Mouse (Mus musculus) ES-Bruce4 (cell line): ENCODE results near the gene Hoxa3. TPM values are rescaled to one million over a fixed set of nuclear protein-coding genes. Genes with fewer than 3 reads are reported as not detected.

Experiments used
- H3K27ac ChIP-seq: 2 replicates; pipeline ENCODE4 v1.5.1; 2012; ENCODE audit warnings: low read length, inconsistent platforms; ENCODE audit not compliant: insufficient read depth
- H3K27me3 ChIP-seq: 2 replicates; pipeline ENCODE4 v1.6.1; 2012; ENCODE audit warnings: mild to moderate bottlenecking, low read length, inconsistent platforms; ENCODE audit not compliant: control insufficient read depth, poor library complexity, insufficient read depth, severe bottlenecking
- H3K36me3 ChIP-seq: 2 replicates; pipeline ENCODE4 v1.6.1; 2012; ENCODE audit warnings: inconsistent platforms, mild to moderate bottlenecking, low read length, moderate library complexity; ENCODE audit not compliant: control insufficient read depth, poor library complexity, insufficient read depth, severe bottlenecking
- H3K4me1 ChIP-seq: one replicate; pipeline ENCODE4 v1.8.1; 2011; ENCODE audit warnings: low read length; ENCODE audit not compliant: control insufficient read depth, insufficient read depth
- H3K4me3 ChIP-seq: 2 replicates; pipeline ENCODE4 v1.5.1; 2011; ENCODE audit warnings: low read depth, mild to moderate bottlenecking, low read length
- H3K9ac ChIP-seq: 2 replicates; pipeline ENCODE4 v1.6.1; 2012; ENCODE audit warnings: low read depth, mild to moderate bottlenecking, inconsistent platforms; ENCODE audit not compliant: poor library complexity, severe bottlenecking
- H3K9me3 ChIP-seq: replicated peaks from 2 replicates; pipeline ENCODE4 v1.6.1; 2012; ENCODE audit warnings: mild to moderate bottlenecking, low read length, inconsistent platforms; ENCODE audit not compliant: control insufficient read depth, poor library complexity, insufficient read depth, severe bottlenecking
- CTCF ChIP-seq: IDR thresholded peaks from one replicate; pipeline ENCODE4 v1.8.1; 2011; ENCODE audit warnings: low read depth, low read length
- EP300 ChIP-seq: IDR thresholded peaks from 2 replicates; pipeline ENCODE4 v1.6.1; 2011; ENCODE audit warnings: low read depth, low read length; ENCODE audit not compliant: insufficient read depth
- POLR2A ChIP-seq: IDR thresholded peaks from one replicate; pipeline ENCODE4 v1.8.1; 2011; ENCODE audit warnings: low read length; ENCODE audit not compliant: insufficient read depth
- polyA plus RNA-seq: library from polyadenylated mRNA; stranded (reverse); fragments of >200 nt; gene quantifications from 2 replicates; pipeline ENCODE4 v1.2.4, GENCODE M21; 2011; ENCODE audit warnings: low read depth; ENCODE audit not compliant: missing spikeins, insufficient read depth, insufficient read length

The Hoxa3 gene
- polyA plus RNA-seq, 1 experiment, result 0.25 TPM

GRCm38 (mm10) chr6:52228475-52229465 lies 15.6 kb upstream of the Hoxa3 start:
- H3K9me3 ChIP-seq, result no peaks in the 10 kb centered on the region
- H3K27ac ChIP-seq, result no peak overlapping the region
- no peaks in the 10 kb centered on the region for H3K4me1 ChIP-seq
- no peak for TF ChIP-seq EP300
- no peak for TF ChIP-seq CTCF
- no peak for TF ChIP-seq POLR2A
- peaks cover 71% of the 10 kb centered on the region for H3K27me3 ChIP-seq
- no peak overlapping the region for H3K4me3 ChIP-seq
- H3K36me3 ChIP-seq, result no peaks in the 10 kb centered on the region
- no peak overlapping the region for H3K9ac ChIP-seq

GRCm38 (mm10) chr6:52227470-52228222 lies 14.5 kb upstream of the Hoxa3 start:
- H3K9ac ChIP-seq, result no peak overlapping the region
- H3K36me3 ChIP-seq, result no peaks in the 10 kb centered on the region
- TF ChIP-seq EP300 (no peak), POLR2A (no peak), CTCF (no peak)
- H3K27me3 ChIP-seq, result peaks cover 62% of the 10 kb centered on the region
- no peak overlapping the region for H3K27ac ChIP-seq
- no peak overlapping the region for H3K4me3 ChIP-seq
- no peaks in the 10 kb centered on the region for H3K4me1 ChIP-seq
- H3K9me3 ChIP-seq, result no peaks in the 10 kb centered on the region

GRCm38 (mm10) chr6:52226569-52227257 lies 13.6 kb upstream of the Hoxa3 start:
- Histone ChIP-seq H3K27me3 (peaks cover 62% of the 10 kb centered on the region), H3K9ac (no peak overlapping the region), H3K9me3 (no peaks in the 10 kb centered on the region), H3K4me3 (no peak overlapping the region), H3K27ac (no peak overlapping the region), H3K36me3 (no peaks in the 10 kb centered on the region), H3K4me1 (no peaks in the 10 kb centered on the region)
- TF ChIP-seq EP300, result no peak

- Histone ChIP-seq H3K9me3 (no peaks in the 10 kb centered on the region), H3K27ac (no peak overlapping the region), H3K4me1 (no peaks in the 10 kb centered on the region), H3K9ac (no peak overlapping the region), H3K27me3 (peaks cover 62% of the 10 kb centered on the region), H3K36me3 (no peaks in the 10 kb centered on the region), H3K4me3 (peak overlapping the region; percentile 30)
- TF ChIP-seq POLR2A (no peak), EP300 (no peak), CTCF (no peak)
These were observed 12.8 kb upstream of the Hoxa3 start for GRCm38 (mm10) chr6:52225612-52226568.

GRCm38 (mm10) chr6:52224895-52225611 lies 11.9 kb upstream of the Hoxa3 start:
- H3K4me3 ChIP-seq, result peak overlapping the region; percentile 30
- H3K9ac ChIP-seq, result no peak overlapping the region

More at GRCm38 (mm10) chr6:52224895-52225611, 11.9 kb upstream of the Hoxa3 start:
- TF ChIP-seq POLR2A, result no peak
- TF ChIP-seq CTCF, result no peak
- no peak for TF ChIP-seq EP300
- Histone ChIP-seq H3K27ac (no peak overlapping the region), H3K4me1 (no peaks in the 10 kb centered on the region), H3K27me3 (peaks cover 59% of the 10 kb centered on the region), H3K9me3 (no peaks in the 10 kb centered on the region), H3K36me3 (no peaks in the 10 kb centered on the region)
